Mouse (Mus musculus) liver, embryonic 13.5 days (tissue): ENCODE measurements at regions not wholly inside any gene's neighbourhood (a gene's known extent, or its start where the extent isn't known, plus 50 kb on each side); places are given as distances from the start of the nearest gene placed in this dataset.
"Not testable (repeated sequence)": the region's sequence is repeated elsewhere in the genome, so short reads cannot be mapped to it uniquely, and the experiment has no call there.

Source experiments
- ATAC-seq: fragments of 200-750 bp; cut with Nextera tagmentation; 2 replicates; pipeline ENCODE4 v1.8.0; 2017; ENCODE audit warnings: low read depth, mild to moderate bottlenecking, moderate number of reproducible peaks, moderate library complexity
- DNase-seq: peaks from one replicate; pipeline ENCODE4 v3.0.0; 2022
- H3K27ac ChIP-seq: fragments of 300-500 bp; sonication (generic); 2 replicates; pipeline ENCODE4 v1.5.1; 2015; ENCODE audit warnings: moderate library complexity, mild to moderate bottlenecking, inconsistent platforms
- H3K27me3 ChIP-seq: fragments of 300-500 bp; sonication (generic); 2 replicates; pipeline ENCODE4 v1.6.1; 2015; ENCODE audit warnings: mild to moderate bottlenecking, inconsistent platforms
- H3K36me3 ChIP-seq: fragments of 300-500 bp; sonication (generic); 2 replicates; pipeline ENCODE4 v1.6.1; 2015; ENCODE audit warnings: mild to moderate bottlenecking, inconsistent platforms
- H3K4me1 ChIP-seq: fragments of 300-500 bp; sonication (generic); replicated peaks from 2 replicates; pipeline ENCODE4 v1.6.1; 2015; ENCODE audit warnings: inconsistent platforms
- H3K4me2 ChIP-seq: fragments of 300-500 bp; sonication (generic); 2 replicates; pipeline ENCODE4 v1.6.1; 2015; ENCODE audit warnings: inconsistent platforms, mild to moderate bottlenecking, moderate library complexity
- H3K4me3 ChIP-seq: fragments of 300-500 bp; sonication (generic); replicated peaks from 2 replicates; pipeline ENCODE4 v1.5.1; 2015; ENCODE audit warnings: mild to moderate bottlenecking, inconsistent platforms
- H3K9ac ChIP-seq: fragments of 300-500 bp; sonication (generic); 2 replicates; pipeline ENCODE4 v1.6.1; 2015; ENCODE audit warnings: mild to moderate bottlenecking, inconsistent platforms
- H3K9me3 ChIP-seq: fragments of 300-500 bp; sonication (generic); replicated peaks from 2 replicates; pipeline ENCODE4 v1.6.1; 2016; ENCODE audit warnings: inconsistent platforms
- WGBS: fragments of 180-500 bp; shearing (Covaris S2); methylation state at CpG from one replicate; pipeline ENCODE4 v1.1.7; 2015; ENCODE audit not compliant: insufficient replicate concordance; 5-methylcytosine and 5-hydroxymethylcytosine counted together

GRCm38 (mm10) chr12:45585763-45586162, 511.3 kb upstream of the Stxbp6 start:
- ATAC-seq = no peak
- 71% methylated on average over 4 of the region's 4 CpGs for WGBS
- no peaks in the 10 kb centered on the region for H3K36me3 ChIP-seq

GRCm38 (mm10) chr12:45563325-45564030, 489.0 kb upstream of the Stxbp6 start:
- Histone ChIP-seq H3K4me2 (no peak overlapping the region), H3K4me1 (no peaks in the 10 kb centered on the region), H3K9ac (no peak overlapping the region), H3K27me3 (no peaks in the 10 kb centered on the region), H3K4me3 (no peak overlapping the region), H3K36me3 (no peaks in the 10 kb centered on the region), H3K9me3 (no peaks in the 10 kb centered on the region), H3K27ac (no peak overlapping the region)
- 65% methylated on average over 13 of the region's 13 CpGs for WGBS
- ATAC-seq = no peak
- DNase-seq = no peak

More at GRCm38 (mm10) chr12:45585763-45586162, 511.3 kb upstream of the Stxbp6 start:
- no peak for DNase-seq
- Histone ChIP-seq H3K9ac (no peak overlapping the region), H3K4me3 (no peak overlapping the region), H3K4me2 (no peak overlapping the region), H3K4me1 (no peaks in the 10 kb centered on the region), H3K9me3 (no peaks in the 10 kb centered on the region), H3K27ac (no peak overlapping the region), H3K27me3 (no peaks in the 10 kb centered on the region)

- no peak for ATAC-seq
- Histone ChIP-seq H3K36me3 (no peaks in the 10 kb centered on the region), H3K9ac (no peak overlapping the region), H3K4me3 (no peak overlapping the region), H3K4me1 (no peaks in the 10 kb centered on the region), H3K4me2 (no peak overlapping the region), H3K27me3 (no peaks in the 10 kb centered on the region), H3K9me3 (no peaks in the 10 kb centered on the region), H3K27ac (no peak overlapping the region)
- 57% methylated on average over 1 of the region's 1 CpGs for WGBS
- no peak for DNase-seq
Measured at GRCm38 (mm10) chr12:45562637-45563220, 488.2 kb upstream of the Stxbp6 start.

GRCm38 (mm10) chr12:45561889-45562288, 487.4 kb upstream of the Stxbp6 start:
- 55% methylated on average over 11 of the region's 11 CpGs for WGBS

GRCm38 (mm10) chr12:45561362-45561761, 486.9 kb upstream of the Stxbp6 start:
- Histone ChIP-seq H3K36me3 (no peaks in the 10 kb centered on the region), H3K4me1 (no peaks in the 10 kb centered on the region), H3K27ac (no peak overlapping the region), H3K9ac (no peak overlapping the region), H3K4me3 (no peak overlapping the region), H3K9me3 (no peaks in the 10 kb centered on the region), H3K4me2 (no peak overlapping the region), H3K27me3 (no peaks in the 10 kb centered on the region)
- WGBS = 39% methylated on average over 1 of the region's 1 CpGs
- ATAC-seq (no peak), DNase-seq (no peak)

More at GRCm38 (mm10) chr12:45561889-45562288, 487.4 kb upstream of the Stxbp6 start:
- Histone ChIP-seq H3K4me1 (no peaks in the 10 kb centered on the region), H3K9ac (no peak overlapping the region), H3K36me3 (no peaks in the 10 kb centered on the region), H3K4me2 (no peak overlapping the region), H3K27me3 (no peaks in the 10 kb centered on the region), H3K27ac (no peak overlapping the region), H3K9me3 (no peaks in the 10 kb centered on the region), H3K4me3 (no peak overlapping the region)
- ATAC-seq (no peak), DNase-seq (no peak)

GRCm38 (mm10) chr12:45549906-45550305, 475.4 kb upstream of the Stxbp6 start:
- H3K27ac ChIP-seq, H3K4me1 ChIP-seq, ATAC-seq, H3K9ac ChIP-seq, H3K4me3 ChIP-seq, H3K36me3 ChIP-seq, H3K9me3 ChIP-seq, H3K4me2 ChIP-seq, DNase-seq, H3K27me3 ChIP-seq: not testable (repeated sequence)
- 70% methylated on average over 5 of the region's 5 CpGs for WGBS

- H3K9me3 ChIP-seq = no peaks in the 10 kb centered on the region
- ATAC-seq (no peak), DNase-seq (no peak)
- no peak overlapping the region for H3K27ac ChIP-seq
- H3K9ac ChIP-seq = no peak overlapping the region
- H3K4me1 ChIP-seq = no peaks in the 10 kb centered on the region
- H3K36me3 ChIP-seq = no peaks in the 10 kb centered on the region
- no peaks in the 10 kb centered on the region for H3K27me3 ChIP-seq
- H3K4me3 ChIP-seq = no peak overlapping the region
- H3K4me2 ChIP-seq = no peak overlapping the region
Measured at GRCm38 (mm10) chr12:45519554-45519953, 445.0 kb upstream of the Stxbp6 start.

- H3K4me1 ChIP-seq = no peaks in the 10 kb centered on the region
- no peaks in the 10 kb centered on the region for H3K36me3 ChIP-seq
- H3K27ac ChIP-seq = no peak overlapping the region
- no peak overlapping the region for H3K4me2 ChIP-seq
- DNase-seq = no peak
- no peaks in the 10 kb centered on the region for H3K27me3 ChIP-seq
- no peaks in the 10 kb centered on the region for H3K9me3 ChIP-seq
- H3K4me3 ChIP-seq = no peak overlapping the region
- H3K9ac ChIP-seq = no peak overlapping the region
- 36% methylated on average over 3 of the region's 3 CpGs for WGBS
- ATAC-seq = no peak
Measured at GRCm38 (mm10) chr12:45514459-45514858, 439.9 kb upstream of the Stxbp6 start.

GRCm38 (mm10) chr12:45507400-45507982, 433.0 kb upstream of the Stxbp6 start:
- Histone ChIP-seq H3K27me3 (no peaks in the 10 kb centered on the region), H3K4me2 (no peak overlapping the region), H3K4me3 (no peak overlapping the region), H3K36me3 (no peaks in the 10 kb centered on the region), H3K9ac (no peak overlapping the region), H3K9me3 (no peaks in the 10 kb centered on the region), H3K4me1 (no peaks in the 10 kb centered on the region), H3K27ac (no peak overlapping the region)
- ATAC-seq (no peak), DNase-seq (no peak)
- 28% methylated on average over 7 of the region's 7 CpGs for WGBS

GRCm38 (mm10) chr12:45499834-45500233, 425.3 kb upstream of the Stxbp6 start:
- no peak for ATAC-seq
- Histone ChIP-seq H3K4me1 (no peaks in the 10 kb centered on the region), H3K4me2 (no peak overlapping the region), H3K27ac (no peak overlapping the region), H3K27me3 (no peaks in the 10 kb centered on the region), H3K36me3 (no peaks in the 10 kb centered on the region), H3K9ac (no peak overlapping the region), H3K4me3 (no peak overlapping the region), H3K9me3 (no peaks in the 10 kb centered on the region)
- 53% methylated on average over 6 of the region's 6 CpGs for WGBS
- no peak for DNase-seq

GRCm38 (mm10) chr12:45498230-45498629, 423.7 kb upstream of the Stxbp6 start:
- Histone ChIP-seq H3K36me3 (no peaks in the 10 kb centered on the region), H3K4me3 (no peak overlapping the region), H3K4me1 (no peaks in the 10 kb centered on the region), H3K9ac (no peak overlapping the region), H3K9me3 (no peaks in the 10 kb centered on the region), H3K4me2 (no peak overlapping the region), H3K27me3 (no peaks in the 10 kb centered on the region), H3K27ac (no peak overlapping the region)
- ATAC-seq (no peak), DNase-seq (no peak)

- WGBS = 65% methylated on average over 1 of the region's 1 CpGs
- Histone ChIP-seq H3K36me3 (no peaks in the 10 kb centered on the region), H3K4me3 (no peak overlapping the region), H3K27me3 (no peaks in the 10 kb centered on the region), H3K9me3 (no peaks in the 10 kb centered on the region), H3K9ac (no peak overlapping the region), H3K4me2 (no peak overlapping the region), H3K27ac (no peak overlapping the region), H3K4me1 (no peaks in the 10 kb centered on the region)
- DNase-seq (no peak), ATAC-seq (no peak)
Measured at GRCm38 (mm10) chr12:45489029-45489428, 414.5 kb upstream of the Stxbp6 start.
